Mouse (Mus musculus) small intestine, adult 2 months (tissue): ENCODE results near the gene Rad51b.

Experiments used
- CTCF ChIP-seq: fragments of 200-500 bp; IDR thresholded peaks from 2 replicates; pipeline ENCODE4 v1.5.1; 2012; ENCODE audit warnings: low read depth, mild to moderate bottlenecking, control low read depth, inconsistent platforms, low read length, moderate library complexity, mixed read lengths; ENCODE audit not compliant: insufficient replicate concordance, insufficient read length; ENCODE audit errors: extremely low read depth
- POLR2A ChIP-seq: fragments of 200-500 bp; IDR thresholded peaks from 2 replicates; pipeline ENCODE4 v1.6.1; 2012; ENCODE audit warnings: low read depth, mild to moderate bottlenecking, control low read depth, inconsistent platforms, low read length, moderate library complexity

- TF ChIP-seq CTCF (no peak), POLR2A (no peak)
Observed at GRCm38 (mm10) chr12:79553056-79553455, 256.0 kb downstream of the Rad51b start.
